Mouse (Mus musculus) cerebral cortex, adult 2 months (tissue): Measurements from ENCODE around the gene B130006D01Rik.

Experiments
- WGBS: fragments of 180-500 bp; shearing (Covaris S2); methylation state at CpG from one replicate; pipeline ENCODE4 v1.1.7; 2018; 5-methylcytosine and 5-hydroxymethylcytosine counted together

B130006D01Rik gene

GRCm38 (mm10) chr11:95770720-95771364 lies 47.5 kb downstream of the B130006D01Rik start:
- WGBS = 59% methylated on average over 9 of the region's 9 CpGs

- WGBS = 86% methylated on average over 8 of the region's 8 CpGs
Measured at GRCm38 (mm10) chr11:95771665-95772064, 48.3 kb downstream of the B130006D01Rik start.

GRCm38 (mm10) chr11:95773264-95773663 lies 49.9 kb downstream of the B130006D01Rik start:
- WGBS = 61% methylated on average over 3 of the region's 3 CpGs
